Mouse (Mus musculus) MEL (cell line): ENCODE data around the gene Ppil6. TPM values are rescaled to one million over a fixed set of nuclear protein-coding genes. Genes with fewer than 3 reads are reported as not detected.
A peak's percentile ranks its signal among the peaks of the same experiment; 100 is the strongest.

ENCODE experiments used
- DNase-seq: peaks from one replicate; pipeline ENCODE4 v3.0.0; 2011; ENCODE audit warnings: low read depth, low spot score
- H3K27ac ChIP-seq: 2 replicates; pipeline ENCODE4 v1.5.1; 2012; ENCODE audit warnings: low read depth, mild to moderate bottlenecking, control low read depth, low read length, moderate library complexity; ENCODE audit not compliant: control insufficient read depth
- H3K27me3 ChIP-seq, 2 experiments: fragments of 150-350 bp in 1 of 2; sonication (generic) in 1 of 2; 2 replicates each; pipeline ENCODE4 v1.6.1; 2012; ENCODE audit warnings: low read length in 2 of 2, mild to moderate bottlenecking in 2 of 2, improper control_type of control experiment in 1 of 2, moderate library complexity in 1 of 2; ENCODE audit not compliant: insufficient read depth in 2 of 2, control insufficient read depth in 1 of 2
- H3K36me3 ChIP-seq, 2 experiments: 2 replicates each; pipeline ENCODE4 v1.6.1; 2012 to 2014; ENCODE audit warnings: low read length in 2 of 2, improper control_type of control experiment in 1 of 2, inconsistent platforms in 1 of 2, mild to moderate bottlenecking in 1 of 2; ENCODE audit not compliant: insufficient read depth in 2 of 2, control insufficient read depth in 1 of 2
- H3K4me1 ChIP-seq, 2 experiments: fragments of 150-350 bp in 1 of 2; sonication (generic) in 1 of 2; 2 replicates each; pipeline ENCODE4 v1.6.1; 2012; ENCODE audit warnings: low read length in 2 of 2, improper control_type of control experiment in 1 of 2, mild to moderate bottlenecking in 1 of 2; ENCODE audit not compliant: insufficient read depth in 2 of 2, control insufficient read depth in 1 of 2
- H3K4me3 ChIP-seq, 2 experiments: fragments of 150-350 bp in 1 of 2; sonication (generic) in 1 of 2; 2 replicates each; pipeline ENCODE4 v1.5.1; 2012; ENCODE audit warnings: low read depth in 2 of 2, low read length in 2 of 2, mild to moderate bottlenecking in 2 of 2, moderate library complexity in 2 of 2, control low read depth in 1 of 2, improper control_type of control experiment in 1 of 2; ENCODE audit not compliant: control insufficient read depth in 1 of 2, insufficient read depth in 1 of 2
- H3K79me2 ChIP-seq: 2 replicates; pipeline ENCODE4 v1.6.1; 2012; ENCODE audit warnings: mild to moderate bottlenecking, low read length, moderate library complexity; ENCODE audit not compliant: control insufficient read depth, poor library complexity, insufficient read depth
- H3K9ac ChIP-seq: 2 replicates; pipeline ENCODE4 v1.6.1; 2012; ENCODE audit warnings: low read depth, mild to moderate bottlenecking, control low read depth, low read length, moderate library complexity; ENCODE audit not compliant: control insufficient read depth, poor library complexity, severe bottlenecking
- H3K9me3 ChIP-seq: fragments of 150-350 bp; sonication (generic); replicated peaks from 2 replicates; pipeline ENCODE4 v1.6.1; 2012; ENCODE audit warnings: mild to moderate bottlenecking, low read length, improper control_type of control experiment, moderate library complexity; ENCODE audit not compliant: insufficient read depth
- BHLHE40 ChIP-seq: IDR thresholded peaks from 2 replicates; pipeline ENCODE4 v1.6.1; 2012; ENCODE audit warnings: low read depth, mild to moderate bottlenecking, inconsistent platforms, low read length, improper control_type of control experiment, borderline replicate concordance
- CTCF ChIP-seq, 3 experiments: IDR thresholded peaks in 2 of 3; conservative IDR thresholded peaks in 1 of 3; 2 replicates each; pipeline ENCODE4 v1.5.1; 2011 to 2012; ENCODE audit warnings: low read length in 3 of 3, low read depth in 2 of 3, mild to moderate bottlenecking in 2 of 3, improper control_type of control experiment in 1 of 3, inconsistent platforms in 1 of 3, mixed read lengths in 1 of 3, moderate library complexity in 1 of 3; ENCODE audit not compliant: control insufficient read depth in 1 of 3, insufficient read depth in 1 of 3, poor library complexity in 1 of 3, severe bottlenecking in 1 of 3
- EP300 ChIP-seq, 2 experiments: IDR thresholded peaks; 2 replicates each; pipeline ENCODE4 v1.6.1; 2011; ENCODE audit warnings: improper control_type of control experiment in 2 of 2, low read length in 2 of 2, low read depth in 1 of 2, mild to moderate bottlenecking in 1 of 2
- ETS1 ChIP-seq: IDR thresholded peaks from 2 replicates; pipeline ENCODE4 v1.6.1; 2012; ENCODE audit warnings: low read depth, mild to moderate bottlenecking, inconsistent platforms, low read length, improper control_type of control experiment, moderate library complexity
- GABPA ChIP-seq: IDR thresholded peaks from 2 replicates; pipeline ENCODE4 v1.6.1; 2012; ENCODE audit warnings: low read depth, mild to moderate bottlenecking, inconsistent platforms, low read length, improper control_type of control experiment, moderate library complexity
- JUND ChIP-seq: IDR thresholded peaks from 2 replicates; pipeline ENCODE4 v1.6.1; 2011; ENCODE audit warnings: low read depth, mild to moderate bottlenecking, improper control_type of control experiment, low read length
- MXI1 ChIP-seq: IDR thresholded peaks from 2 replicates; pipeline ENCODE4 v1.6.1; 2011; ENCODE audit warnings: mild to moderate bottlenecking, low read depth, low read length, improper control_type of control experiment
- MYB ChIP-seq: IDR thresholded peaks from 2 replicates; pipeline ENCODE4 v1.6.1; 2011; ENCODE audit warnings: mild to moderate bottlenecking, low read depth, low read length, improper control_type of control experiment
- MYC ChIP-seq: IDR thresholded peaks from 2 replicates; pipeline ENCODE4 v1.6.1; 2011; ENCODE audit warnings: low read depth, mild to moderate bottlenecking, low read length, improper control_type of control experiment, moderate library complexity
- NELFE ChIP-seq: IDR thresholded peaks from 2 replicates; pipeline ENCODE4 v1.6.1; 2011; ENCODE audit warnings: low read depth, low read length, improper control_type of control experiment
- POLR2AphosphoS2 ChIP-seq: IDR thresholded peaks from 2 replicates; pipeline ENCODE4 v1.6.1; 2011; ENCODE audit warnings: low read length, improper control_type of control experiment
- POLR2AphosphoS5 ChIP-seq: IDR thresholded peaks from 2 replicates; pipeline ENCODE4 v1.6.1; 2012; ENCODE audit warnings: low read depth, borderline replicate concordance, mild to moderate bottlenecking, inconsistent platforms, low read length, moderate library complexity, mixed read lengths
- SMC3 ChIP-seq: IDR thresholded peaks from 2 replicates; pipeline ENCODE4 v1.6.1; 2011; ENCODE audit warnings: low read depth, low read length, improper control_type of control experiment
- TCF12 ChIP-seq: IDR thresholded peaks from 2 replicates; pipeline ENCODE4 v1.6.1; 2014; ENCODE audit warnings: low read depth, mild to moderate bottlenecking, inconsistent platforms, low read length, improper control_type of control experiment, moderate library complexity
- USF1 ChIP-seq: IDR thresholded peaks from 2 replicates; pipeline ENCODE4 v1.6.1; 2014; ENCODE audit warnings: low read depth, mild to moderate bottlenecking, inconsistent platforms, low read length, improper control_type of control experiment, moderate library complexity
- ZC3H11A ChIP-seq: IDR thresholded peaks from 2 replicates; pipeline ENCODE4 v1.6.1; 2012; ENCODE audit warnings: low read depth, mild to moderate bottlenecking, inconsistent platforms, low read length, improper control_type of control experiment
- ZKSCAN1 ChIP-seq: IDR thresholded peaks from 2 replicates; pipeline ENCODE4 v1.6.1; 2012; ENCODE audit warnings: low read depth, mild to moderate bottlenecking, inconsistent platforms, low read length, improper control_type of control experiment, moderate library complexity
- polyA plus RNA-seq, 2 experiments: library from polyadenylated mRNA; stranded (reverse) in 1 of 2; unstranded in 1 of 2; fragments of >175 nt in 1 of 2; fragments of >200 nt in 1 of 2; gene quantifications; 2 replicates each; pipeline versions ENCODE4 v1.2.1 to v1.2.4; 2012; ENCODE audit warnings: low replicate concordance in 2 of 2, low read depth in 1 of 2; ENCODE audit not compliant: insufficient read length in 2 of 2, insufficient read depth in 1 of 2, missing spikeins in 1 of 2
- total RNA-seq: library from RNA; depleted of rRNA; stranded (reverse); fragments of 300-350 nt; gene quantifications from 2 replicates; pipeline ENCODE4 v1.2.3, GENCODE M21; 2012

Ppil6 gene
- total and polyA plus RNA-seq, 3 experiments: not detected

DNA sequence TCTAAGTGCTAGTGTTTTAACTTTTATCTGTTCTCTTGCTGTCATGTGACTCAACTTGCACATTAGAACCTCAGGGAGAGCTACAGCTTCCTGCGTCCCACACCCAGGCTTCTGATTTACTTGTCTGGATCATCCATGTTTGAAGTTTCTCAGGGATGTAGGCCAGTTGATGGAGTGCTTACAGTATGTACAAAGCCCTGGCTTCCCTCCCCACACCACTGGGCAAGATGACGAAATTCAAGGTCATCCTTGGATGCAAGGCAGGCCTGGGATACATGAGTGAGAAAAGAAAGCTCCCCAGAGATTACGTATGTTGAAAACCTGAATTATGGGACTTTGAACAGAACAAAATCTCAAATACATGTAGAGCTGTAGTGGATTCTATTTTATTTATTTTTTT, 37.4 kb upstream of the Ppil6 start:
- TF ChIP-seq POLR2AphosphoS5: no peak
- no peak for TF ChIP-seq EP300 (IDR thresholded peaks at IDR 0.05; ENCODE audit: low read depth in 1 of 2, low read length in 2 of 2)
- TF ChIP-seq USF1: peak; percentile 33; the same call in 1 of the 2 replicates
- TF ChIP-seq ZC3H11A: no peak
- TF ChIP-seq ETS1: no peak
- no peaks in the 10 kb centered on the region for H3K9me3 ChIP-seq
- no peak overlapping the region for H3K4me3 ChIP-seq
- H3K27me3 ChIP-seq: no peaks in the 10 kb centered on the region
- H3K36me3 ChIP-seq: peaks cover 0 to 16% of the 10 kb centered on the region in 2 experiments; a peak in 2 of 4 replicates
- H3K4me1 ChIP-seq: peaks cover 4 to 26% of the 10 kb centered on the region in 2 experiments
- H3K27ac ChIP-seq: no peak overlapping the region
- no peak for DNase-seq
- no peak overlapping the region for H3K9ac ChIP-seq
- H3K79me2 ChIP-seq: peaks cover 17% of the 10 kb centered on the region

DNA sequence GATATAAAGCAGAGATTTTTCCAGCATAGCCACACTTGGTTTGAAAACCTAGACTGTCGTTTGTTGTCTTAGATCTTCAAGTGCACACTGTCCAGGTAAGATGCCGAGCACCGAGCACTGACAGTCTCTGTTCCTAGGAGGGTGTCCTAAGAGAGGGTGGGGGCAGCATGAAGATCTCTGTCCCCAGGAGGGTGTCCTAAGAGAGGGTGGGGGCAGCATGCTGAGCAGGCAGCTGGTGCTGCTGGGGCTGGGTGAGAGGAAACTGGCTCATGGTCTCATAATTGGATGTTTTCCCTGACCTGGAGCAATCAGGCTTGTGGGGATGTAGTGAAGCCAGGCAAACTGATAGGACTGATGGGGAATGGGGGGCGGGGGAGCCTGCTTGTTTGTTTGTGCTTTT, 30.2 kb upstream of the Ppil6 start:
- peaks cover 0 to 4% of the 10 kb centered on the region in 2 experiments; a peak in 1 of 4 replicates for H3K36me3 ChIP-seq
- H3K4me3 ChIP-seq: no peak overlapping the region
- peaks cover 0 to 6% of the 10 kb centered on the region in 2 experiments; a peak in 2 of 4 replicates for H3K4me1 ChIP-seq
- H3K27me3 ChIP-seq: no peaks in the 10 kb centered on the region
- no peak overlapping the region for H3K27ac ChIP-seq
- H3K9me3 ChIP-seq: no peaks in the 10 kb centered on the region
- no peaks in the 10 kb centered on the region for H3K79me2 ChIP-seq
- TF ChIP-seq NELFE (no peak), JUND (no peak), MXI1 (no peak), CTCF (IDR thresholded peaks at IDR 0.05 in 2 of 3, conservative IDR thresholded peaks at IDR 0.05 in 1 of 3; ENCODE audit: control insufficient read depth in 1 of 3, insufficient read depth in 1 of 3, low read depth in 2 of 3, low read length in 3 of 3, poor library complexity in 1 of 3, severe bottlenecking in 1 of 3) (no peak), MYB (no peak), POLR2AphosphoS2 (no peak), MYC (no peak), BHLHE40 (no peak), ETS1 (no peak), SMC3 (no peak), GABPA (no peak), TCF12 (no peak), ZKSCAN1 (no peak), ZC3H11A (no peak)
- no peak overlapping the region for H3K9ac ChIP-seq
- DNase-seq: no peak
